Mouse (Mus musculus): ENCODE data around the gene Rbbp6. TPM values are rescaled to one million over a fixed set of nuclear protein-coding genes. Genes with fewer than 3 reads are reported as not detected.

Rbbp6 gene
- total RNA-seq (2021) = 10 to 100 TPM; 56.3 to 71.0 TPM

DNA sequence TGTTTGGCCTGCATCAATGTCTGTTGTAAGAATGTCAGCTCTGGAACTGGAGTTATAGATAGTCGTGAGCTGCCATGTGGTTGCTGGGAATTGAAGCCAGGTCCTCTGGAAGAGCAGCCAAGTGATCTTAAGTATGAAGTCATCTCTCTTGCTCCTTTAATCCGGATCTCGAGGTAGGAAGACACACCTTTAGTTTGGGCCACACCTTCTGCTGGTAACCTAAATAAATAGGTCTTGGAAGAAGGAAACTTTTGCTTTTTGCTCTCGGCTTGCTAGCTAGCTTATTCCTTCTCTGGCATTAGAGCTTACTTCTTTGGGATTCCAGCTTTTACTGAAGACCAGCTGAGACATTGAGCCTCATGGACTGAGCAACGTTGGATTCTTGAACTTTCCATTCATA, at the start of gene Rbbp6:
Rbbp6 (plus strand) TSS at position 301 of the 400 bp plus-strand sequence.
- no peak for DNase-seq (ENCODE audit: low spot score in 2 of 2)
- intact Hi-C loops (cut with DNase I) = no loop called here

DNA sequence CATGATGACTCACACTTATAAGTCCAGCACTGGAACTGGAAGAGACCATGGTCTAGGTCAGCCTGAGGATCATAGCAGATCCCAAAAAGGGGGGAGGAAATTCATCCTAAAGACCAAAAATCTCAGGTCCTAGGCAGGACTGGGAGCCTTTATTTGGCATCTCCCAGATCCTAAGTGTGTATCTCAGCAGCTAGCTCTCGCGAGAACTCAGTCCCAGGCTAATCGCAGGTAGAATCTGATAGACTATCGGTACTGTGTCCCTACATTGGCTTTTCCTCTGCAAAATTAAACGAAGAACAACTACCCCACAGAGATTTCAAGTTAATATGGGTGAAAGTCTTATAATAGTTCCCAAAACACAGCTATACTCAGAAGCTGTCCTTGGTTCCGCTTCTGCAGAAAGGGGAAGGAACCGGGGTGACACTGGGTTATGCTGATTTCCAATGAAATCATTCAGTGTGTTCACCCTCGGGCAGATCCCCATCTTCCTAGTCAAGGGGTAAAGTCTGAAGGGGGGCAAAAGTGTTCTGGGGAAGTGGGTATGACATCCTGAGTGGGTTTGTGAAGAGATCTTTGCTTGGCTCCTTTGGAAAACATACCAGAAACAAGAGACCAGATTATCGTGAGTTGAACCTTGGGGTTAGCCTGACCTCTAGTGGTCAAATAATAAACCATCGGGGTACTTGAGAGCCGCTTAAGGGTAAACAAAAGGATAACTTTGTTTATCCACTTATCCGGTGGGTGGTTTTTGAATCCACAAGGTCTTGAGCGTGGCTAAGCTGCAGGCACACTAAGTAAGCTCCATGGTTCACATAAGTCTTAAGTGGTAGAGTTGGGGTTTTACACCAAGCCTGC, 45.5 kb upstream of the Rbbp6 start:
- DNase-seq (ENCODE audit: low spot score in 2 of 2) = peak; percentile 19 to 23
- intact Hi-C loops (cut with DNase I) = loop anchor here (2.0 to 10.0 kb wide), 3 partner anchors 243 to 665 kb away; no protein-coding TSS in a partner anchor

DNA sequence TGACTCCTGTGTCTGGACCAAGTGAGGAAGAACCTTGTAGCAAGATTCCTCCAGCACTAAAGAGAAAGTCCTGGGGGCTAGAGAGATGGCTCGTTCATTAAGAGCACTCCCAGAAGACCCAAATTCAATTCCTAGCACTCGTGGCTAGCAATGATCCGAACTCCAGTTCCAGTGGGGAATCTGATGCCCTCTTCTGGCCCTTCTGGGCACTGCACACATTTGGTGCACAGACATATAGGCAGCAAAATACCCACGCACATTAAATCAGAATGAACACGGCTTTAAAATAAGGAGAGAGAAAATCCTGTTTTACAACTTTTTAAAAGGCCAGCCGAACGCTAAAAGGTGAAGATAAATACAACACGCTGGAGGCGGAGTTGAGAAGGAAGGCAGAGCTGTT, 43.9 kb upstream of the Rbbp6 start:
- DNase-seq (ENCODE audit: low spot score in 2 of 2) = no peak
- intact Hi-C loops (cut with DNase I) = loop anchor here (2.0 to 10.0 kb wide), 3 partner anchors 244 to 667 kb away; no protein-coding TSS in a partner anchor

GRCm38 (mm10) chr7:122924256-122924655, 41.2 kb upstream of the Rbbp6 start:
- intact Hi-C loops (cut with DNase I) = loop anchor here (5.0 to 10.0 kb wide), 2 partner anchors 247 to 669 kb away; no protein-coding TSS in a partner anchor
- no peak for DNase-seq (ENCODE audit: low spot score in 2 of 2)

DNA sequence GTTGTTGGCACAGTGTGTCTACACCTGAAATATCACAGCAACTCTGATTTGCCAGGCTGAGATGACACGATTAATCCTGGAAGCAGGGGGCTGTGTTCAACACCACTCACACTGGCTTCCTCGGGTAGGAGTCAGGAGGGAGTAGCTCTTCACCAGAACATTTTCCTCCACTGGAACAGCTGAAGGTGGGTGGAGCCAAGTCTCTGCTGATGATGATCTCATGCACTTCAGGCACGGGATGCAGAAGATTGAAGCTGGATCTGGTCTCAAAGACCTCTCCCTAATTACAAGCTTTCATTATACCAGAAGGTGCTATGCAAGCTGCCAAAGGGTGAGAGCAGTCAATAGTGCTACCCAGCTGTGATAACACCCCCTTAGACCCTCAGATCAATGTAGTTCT, 35.0 kb upstream of the Rbbp6 start:
- peak in 1 of 2 experiments; percentile 22 for DNase-seq (ENCODE audit: low spot score in 2 of 2)
- intact Hi-C loops (cut with DNase I) = no loop called here

DNA sequence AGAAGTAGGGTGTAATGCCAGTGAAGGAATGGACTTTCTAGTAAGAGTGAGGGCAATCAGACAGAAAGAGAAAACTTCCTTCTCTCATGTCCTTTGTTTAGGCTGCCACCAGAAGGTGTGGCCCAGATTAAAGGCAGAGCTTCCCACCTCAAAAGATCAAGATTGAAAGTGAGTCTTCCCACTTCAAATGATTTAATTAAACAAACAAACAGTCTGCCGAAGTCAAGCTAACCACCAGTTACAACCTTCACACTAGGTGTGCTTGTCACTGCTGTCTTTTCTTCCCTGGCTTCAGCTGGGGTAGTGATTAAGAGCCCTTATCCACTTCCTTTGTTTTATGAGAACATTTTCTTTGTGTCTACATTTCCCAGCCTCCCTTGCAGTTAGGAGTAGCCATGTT, 33.3 kb upstream of the Rbbp6 start:
- DNase-seq (ENCODE audit: low spot score in 2 of 2) = no peak
- intact Hi-C loops (cut with DNase I) = no loop called here

DNA sequence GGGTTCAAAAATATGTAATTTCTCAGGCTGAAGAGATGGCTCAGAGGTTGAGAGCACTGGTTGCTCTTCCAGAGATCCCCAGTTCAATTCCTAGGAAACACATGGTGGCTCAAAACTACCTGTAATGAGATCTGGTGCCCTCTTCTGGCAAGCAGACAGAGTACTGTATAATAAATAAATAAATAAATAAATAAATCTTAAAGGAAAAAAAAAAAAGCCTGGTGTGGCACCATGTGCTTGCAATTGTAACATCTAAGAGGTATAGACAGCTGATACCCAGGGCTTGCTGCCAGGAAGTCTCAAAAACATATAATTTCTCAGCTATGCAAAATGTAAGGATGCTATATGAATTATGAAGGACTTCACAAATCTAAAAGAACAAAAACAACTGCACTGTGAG, 28.9 kb upstream of the Rbbp6 start:
- no peak for DNase-seq (ENCODE audit: low spot score in 2 of 2)
- intact Hi-C loops (cut with DNase I) = no loop called here

DNA sequence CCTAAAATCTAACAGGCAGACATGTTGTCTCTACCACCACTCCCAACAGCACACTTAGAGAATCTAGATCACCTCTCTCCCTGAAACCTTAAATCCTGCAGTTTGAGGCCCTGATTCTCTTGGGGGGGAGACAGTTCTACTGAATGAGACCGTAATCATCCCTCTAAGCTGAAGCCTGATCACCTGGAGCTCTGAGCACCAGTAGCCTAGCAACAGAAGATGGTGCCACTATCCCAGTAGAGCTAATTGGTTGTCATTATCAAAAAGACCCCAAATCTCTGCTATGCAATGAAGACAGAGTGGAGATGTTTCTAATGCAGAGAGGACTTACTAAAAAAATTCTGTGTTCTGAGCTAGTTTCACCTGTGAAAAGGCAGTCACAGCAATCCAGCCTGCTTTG, 27.3 kb upstream of the Rbbp6 start:
- no peak for DNase-seq (ENCODE audit: low spot score in 2 of 2)
- intact Hi-C loops (cut with DNase I) = no loop called here

DNA sequence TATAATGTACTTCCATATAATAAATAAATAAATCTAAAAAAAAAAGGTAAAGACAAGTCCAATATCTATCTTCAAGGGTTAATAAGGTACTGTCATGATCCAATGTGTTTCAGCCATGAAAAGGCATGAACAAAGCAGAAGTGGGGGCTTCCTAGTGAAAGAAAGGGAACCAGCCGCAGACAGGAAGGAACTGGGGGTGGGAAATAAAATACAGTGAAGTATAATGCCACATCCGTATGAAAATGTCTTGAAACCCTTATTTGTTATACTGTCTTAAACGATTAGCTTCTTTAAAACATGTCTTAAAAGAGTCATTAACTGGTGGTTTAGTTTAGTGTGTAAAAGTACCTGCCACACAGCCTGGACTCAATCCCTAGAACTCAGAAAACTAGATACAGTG, 26.3 kb upstream of the Rbbp6 start:
- intact Hi-C loops (cut with DNase I) = no loop called here
- DNase-seq (ENCODE audit: low spot score in 2 of 2) = no peak

GRCm38 (mm10) chr7:122940371-122941075, 25.0 kb upstream of the Rbbp6 start:
- intact Hi-C loops (cut with DNase I) = loop anchor here (10.0 kb wide), 1 partner anchor 524 kb away; the partner anchor contains the start of gene Aqp8
- DNase-seq (ENCODE audit: low spot score in 2 of 2) = no peak

DNA sequence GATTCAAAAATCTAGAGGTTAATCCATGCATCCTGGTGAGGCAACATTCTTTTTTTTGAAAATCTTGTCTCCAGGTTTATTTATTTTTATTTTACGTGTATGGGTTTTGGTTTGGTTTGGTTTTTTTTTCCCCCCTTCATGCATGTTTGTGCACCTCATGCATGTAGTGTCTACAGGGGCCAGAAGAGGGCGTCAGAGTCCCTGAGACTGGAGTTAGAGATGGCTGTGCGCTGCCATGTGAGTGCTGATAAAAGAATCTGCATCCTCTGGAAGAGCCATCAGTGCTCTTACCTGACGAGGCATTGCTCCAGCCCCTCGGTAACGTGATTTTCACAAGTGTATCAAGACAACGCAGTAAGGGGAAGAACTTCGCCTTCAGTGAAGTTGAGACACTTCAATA, 23.4 kb upstream of the Rbbp6 start:
- intact Hi-C loops (cut with DNase I) = loop anchor here (10.0 kb wide), 1 partner anchor 523 kb away; the partner anchor contains the start of gene Aqp8

GRCm38 (mm10) chr7:122945149-122945548, 20.3 kb upstream of the Rbbp6 start:
- intact Hi-C loops (cut with DNase I) = loop anchor here (2.0 to 10.0 kb wide), 2 partner anchors 24 to 520 kb away; partner anchors contain the start of gene Aqp8
- DNase-seq (ENCODE audit: low spot score in 2 of 2) = peak; percentile 65 to 82

More for the DNA sequence above, 23.4 kb upstream of the Rbbp6 start:
- DNase-seq (ENCODE audit: low spot score in 2 of 2) = no peak

DNA sequence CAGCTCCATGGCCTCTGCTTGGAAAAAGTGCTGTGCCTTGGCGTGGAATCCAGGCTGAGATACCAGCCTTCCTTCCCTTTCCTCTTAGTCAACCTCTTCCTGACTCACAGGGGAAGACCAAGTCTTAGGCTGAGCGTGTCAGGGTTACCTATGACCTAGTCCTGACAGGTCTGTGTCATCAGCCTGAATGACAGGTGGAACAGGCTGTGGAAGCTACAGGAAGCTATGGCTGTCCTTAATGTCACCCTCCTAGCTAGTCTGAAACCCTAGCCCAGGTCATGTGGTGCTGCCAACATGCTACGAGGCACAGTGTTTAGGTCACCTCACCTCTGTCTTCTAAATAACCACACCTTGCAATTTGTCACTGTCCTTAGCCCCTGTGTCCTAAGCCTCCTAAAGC, 16.2 kb upstream of the Rbbp6 start:
- no peak for DNase-seq (ENCODE audit: low spot score in 2 of 2)
- intact Hi-C loops (cut with DNase I) = loop anchor here (10.0 kb wide), 1 partner anchor 516 kb away; the partner anchor contains the start of gene Aqp8

- intact Hi-C loops (cut with DNase I) = no loop called here
Observed at GRCm38 (mm10) chr7:122951464-122951863, 14.0 kb upstream of the Rbbp6 start.

GRCm38 (mm10) chr7:122952066-122952465, 13.4 kb upstream of the Rbbp6 start:
- no peak for DNase-seq (ENCODE audit: low spot score in 2 of 2)
- intact Hi-C loops (cut with DNase I) = no loop called here

More at GRCm38 (mm10) chr7:122951464-122951863, 14.0 kb upstream of the Rbbp6 start:
- no peak for DNase-seq (ENCODE audit: low spot score in 2 of 2)

GRCm38 (mm10) chr7:122954451-122955225, 10.8 kb upstream of the Rbbp6 start:
- intact Hi-C loops (cut with DNase I) = no loop called here
- DNase-seq (ENCODE audit: low spot score in 2 of 2) = no peak

- no peak for DNase-seq (ENCODE audit: low spot score in 2 of 2)
- intact Hi-C loops (cut with DNase I) = no loop called here
Observed at GRCm38 (mm10) chr7:122955226-122955955, 10.1 kb upstream of the Rbbp6 start.

DNA sequence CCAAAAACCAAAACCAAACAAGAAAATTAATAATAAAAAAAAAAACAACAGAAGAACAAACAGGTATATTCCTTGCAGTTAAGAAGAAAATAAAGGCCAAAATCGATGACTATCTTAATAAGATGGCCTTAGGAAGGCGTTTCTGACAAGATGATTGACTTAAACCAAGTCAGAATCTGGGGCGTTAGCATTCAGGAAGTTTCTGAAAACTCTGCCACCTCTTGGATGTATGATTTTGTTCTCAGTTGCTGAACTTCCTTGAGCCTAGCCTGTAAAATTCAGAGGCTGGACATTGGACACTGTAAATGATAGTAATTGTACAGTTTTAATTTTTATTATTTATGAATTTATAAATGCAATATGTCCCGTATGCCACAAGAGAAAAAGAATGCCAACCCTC, 3.3 kb downstream of the Rbbp6 start:
- intact Hi-C loops (cut with DNase I) = loop anchor here (2.0 kb wide), 1 partner anchor 24 kb away; no protein-coding TSS in a partner anchor
- no peak for DNase-seq (ENCODE audit: low spot score in 2 of 2)
